Mouse (Mus musculus): Measurements from ENCODE around the gene Senp1.
A peak's percentile ranks its signal among the peaks of the same experiment; 100 is the strongest.

The Senp1 gene

GRCm38 (mm10) chr15:98107230-98107629 is 13.7 kb upstream of the Senp1 start:
- DNase-seq, result peak; percentile 83

- DNase-seq, result no peak
Measured at GRCm38 (mm10) chr15:98106506-98106905, 13.0 kb upstream of the Senp1 start.

DNA sequence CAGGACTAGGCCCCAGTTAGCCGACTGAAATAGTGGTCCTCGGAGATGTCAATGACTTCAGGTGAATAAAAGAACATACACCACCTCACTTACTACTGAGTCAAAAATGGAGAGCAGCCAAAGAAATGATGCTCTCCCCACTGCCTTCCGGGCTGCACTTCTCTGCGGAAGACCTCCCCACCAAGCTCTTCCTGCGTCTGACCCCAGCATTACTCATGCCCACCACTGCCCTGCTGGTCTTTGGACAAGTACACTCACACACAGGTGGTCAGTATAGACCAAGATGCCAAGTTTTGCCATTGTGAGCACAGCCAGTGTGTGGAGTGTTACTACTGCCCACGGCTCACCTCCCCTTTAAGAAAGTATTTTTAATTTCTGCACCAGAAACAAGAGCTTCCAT is 8.9 kb upstream of the Senp1 start:
- no peak for DNase-seq

- no peak for DNase-seq
Measured at GRCm38 (mm10) chr15:98098519-98098918, 5.0 kb upstream of the Senp1 start.

GRCm38 (mm10) chr15:98096957-98097356 is 3.4 kb upstream of the Senp1 start:
- DNase-seq, result no peak

GRCm38 (mm10) chr15:98094905-98095304 is 1.4 kb upstream of the Senp1 start:
- peak; percentile 90 for DNase-seq

DNA sequence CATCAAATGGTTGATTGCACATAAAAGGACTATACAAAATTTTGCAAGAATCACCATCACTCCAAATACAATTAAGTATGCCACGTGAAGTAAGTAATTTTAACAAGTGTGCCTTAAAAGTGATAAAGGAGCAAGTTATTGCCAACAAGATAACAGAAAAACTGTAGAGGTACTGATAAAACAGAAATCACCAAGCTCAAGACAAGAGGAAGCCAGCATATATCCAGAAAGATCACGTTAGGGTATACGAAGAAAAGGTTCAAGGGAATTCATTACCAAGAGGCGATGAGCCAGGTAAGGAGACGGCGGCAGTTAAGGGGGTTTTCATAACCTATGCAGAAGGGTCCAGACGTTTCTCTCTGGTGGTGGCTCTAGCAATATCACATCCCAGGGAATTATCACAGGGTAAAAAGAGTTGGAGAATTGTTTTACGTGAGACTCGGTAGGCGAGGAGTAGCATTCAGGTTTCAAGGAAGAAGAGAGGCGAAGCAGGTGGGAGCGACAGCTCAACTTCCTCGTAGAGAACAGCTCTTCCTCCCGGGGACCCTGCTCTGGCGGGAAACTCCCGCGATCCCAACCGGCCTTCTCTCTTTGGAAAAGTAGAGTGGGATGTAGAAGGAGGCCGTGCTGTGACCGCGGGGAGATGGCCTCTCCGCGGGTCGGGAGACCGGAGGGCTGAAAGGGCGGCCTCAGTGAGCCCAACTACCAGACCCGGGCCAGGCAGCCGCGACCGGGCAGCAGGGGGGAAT is 998 bp downstream of the Senp1 start, which contains the start of gene Pfkm:
Pfkm (plus strand) TSS at position 218 of the 749 bp plus-strand sequence.
- no peak for DNase-seq

GRCm38 (mm10) chr15:98091841-98092240 is 1.7 kb downstream of the Senp1 start:
- DNase-seq, result peak; percentile 12

DNA sequence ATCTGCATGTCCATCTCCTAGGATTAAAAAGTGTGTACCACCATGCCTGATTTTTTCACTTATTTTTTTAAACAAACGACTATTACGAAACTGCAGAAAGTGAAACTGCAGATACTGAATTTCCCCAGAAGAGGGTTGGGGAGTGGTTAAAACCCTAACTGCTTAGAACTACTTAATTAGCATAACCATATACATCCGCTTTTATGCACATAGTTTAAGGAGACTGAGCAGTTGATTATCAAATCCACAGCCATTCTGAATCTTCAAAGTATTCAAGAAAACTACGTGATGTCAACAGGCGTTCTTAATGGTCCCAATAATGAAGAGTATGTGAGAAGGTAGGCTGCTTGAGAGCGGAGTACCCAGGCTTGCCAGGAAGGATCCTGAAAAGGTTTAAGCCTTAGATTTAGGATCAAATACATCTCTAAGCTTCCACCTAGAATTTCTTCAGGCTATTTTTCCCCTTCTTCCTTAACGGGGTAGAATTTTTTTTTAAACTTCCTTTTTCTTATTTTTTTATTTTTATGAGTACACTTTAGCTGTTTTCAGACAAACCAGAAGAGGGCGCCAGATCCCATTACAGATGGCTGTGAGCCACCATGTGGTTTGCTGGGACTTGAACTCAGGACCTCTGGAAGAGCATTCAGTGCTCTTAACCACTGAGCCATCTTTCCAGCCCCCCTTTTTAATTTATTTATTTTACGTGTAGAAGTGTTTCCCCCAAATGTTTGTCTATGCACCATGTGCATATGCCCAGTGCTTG is 3.9 kb downstream of the Senp1 start:
- peak; percentile 79 for DNase-seq

DNA sequence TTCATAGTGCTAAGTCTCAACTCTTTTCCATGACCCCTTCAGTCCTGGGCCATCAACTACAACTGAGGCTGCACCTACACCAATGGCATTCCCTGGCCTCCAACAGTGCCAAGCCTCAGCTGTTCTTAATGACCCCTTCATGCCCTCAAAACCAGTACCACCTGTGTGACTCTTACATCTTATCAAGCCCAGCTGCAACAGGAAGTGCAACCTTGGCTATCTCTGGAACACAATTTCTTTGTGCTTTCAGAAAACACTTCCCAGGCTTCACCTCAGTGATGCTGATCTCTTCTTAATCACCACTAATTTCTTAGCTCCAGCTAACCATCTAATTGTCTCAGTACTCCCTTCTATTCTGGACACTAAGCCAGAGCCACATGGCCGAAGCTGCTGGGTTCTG is 4.7 kb downstream of the Senp1 start:
- DNase-seq, result peak; percentile 86

DNA sequence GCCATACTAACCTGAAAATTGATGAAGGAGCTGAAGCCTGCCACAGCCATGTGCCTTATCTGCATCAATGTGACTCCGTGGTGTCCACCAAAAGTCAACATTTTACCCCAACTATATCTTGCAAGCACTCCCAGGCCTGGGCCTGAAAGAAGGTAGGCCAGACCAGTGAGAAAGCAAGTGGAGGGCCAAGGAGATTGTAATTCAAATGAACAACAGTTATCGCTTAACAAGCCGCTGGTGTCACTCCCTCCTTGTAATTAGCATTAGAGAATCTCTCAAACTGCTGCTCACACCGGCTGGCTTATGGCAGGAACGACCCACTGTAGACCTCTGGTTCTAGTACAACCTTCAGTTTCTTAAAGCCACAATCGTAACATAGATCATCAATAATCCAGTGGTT is 16.6 kb downstream of the Senp1 start:
- peak; percentile 74 for DNase-seq

DNA sequence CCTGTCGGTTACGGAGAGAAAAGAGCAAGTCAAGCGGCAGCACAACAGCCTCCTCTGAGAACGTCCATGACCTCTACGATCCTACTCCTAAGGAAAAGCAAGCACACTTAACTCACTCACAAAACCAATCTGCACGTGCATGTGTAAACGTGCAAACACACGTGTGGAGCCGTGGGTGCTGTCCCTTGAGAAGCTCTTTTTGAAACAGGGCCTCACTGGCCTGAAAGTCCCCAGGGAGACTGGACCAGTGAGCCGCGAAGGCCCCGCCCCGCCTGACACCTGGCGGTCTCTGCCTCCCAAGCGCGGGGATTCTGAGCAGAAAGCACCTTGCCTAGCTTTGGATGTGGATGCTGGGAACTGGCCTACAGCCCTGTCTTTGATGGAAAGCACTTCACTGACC is 18.5 kb downstream of the Senp1 start:
- DNase-seq, result peak; percentile 85

DNA sequence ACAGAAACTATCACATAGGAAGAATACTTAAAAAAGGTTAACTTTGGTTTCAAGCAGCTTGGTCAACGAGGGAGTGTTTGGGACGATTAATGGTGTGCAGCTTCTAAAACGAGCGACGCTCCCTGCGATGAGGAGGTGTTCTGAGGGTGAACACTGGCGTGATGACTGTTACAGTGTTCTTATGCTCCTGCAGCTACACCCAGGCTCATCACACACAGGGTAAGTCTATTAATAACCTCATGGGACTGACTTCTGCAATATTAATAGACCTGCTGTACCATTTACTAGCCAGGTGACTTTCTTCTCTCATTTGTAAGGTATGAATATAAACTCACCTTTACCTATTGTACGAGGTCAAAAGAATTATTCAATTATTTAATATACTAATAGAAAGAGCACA is 19.0 kb downstream of the Senp1 start:
- DNase-seq, result peak; percentile 90

GRCm38 (mm10) chr15:98070376-98070775 is 23.2 kb downstream of the Senp1 start:
- peak; percentile 82 for DNase-seq

DNA sequence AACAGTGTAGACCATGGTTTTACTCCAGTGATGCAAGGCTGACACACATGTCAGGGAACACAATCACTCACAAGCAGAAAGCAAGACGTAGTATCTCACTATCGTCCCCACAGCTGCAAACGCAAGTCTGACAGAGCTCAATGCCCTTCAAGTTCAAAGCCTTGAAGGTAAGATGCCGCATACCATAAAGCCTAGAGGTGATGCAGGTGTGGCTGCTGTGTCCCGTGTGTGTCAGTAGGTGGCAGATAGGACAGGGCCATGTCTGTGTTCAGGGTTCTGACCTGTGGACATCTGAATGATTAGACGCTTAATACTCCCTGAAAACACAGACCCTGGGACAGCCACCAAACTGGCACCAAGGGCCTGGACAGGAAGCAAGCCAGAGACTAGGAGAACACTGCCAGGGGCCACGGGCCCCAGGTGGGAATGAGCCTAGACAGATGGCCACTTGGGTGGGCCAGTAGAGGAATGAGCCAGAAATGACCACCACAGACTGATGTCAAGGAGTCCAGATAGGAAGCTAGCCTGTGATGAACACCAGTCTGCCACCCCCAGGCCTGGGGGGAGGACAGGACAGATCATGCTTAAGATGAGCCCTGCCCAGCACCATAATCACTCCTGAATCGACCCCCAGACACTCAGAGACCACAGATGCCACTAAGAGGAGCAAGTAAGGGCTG is 23.8 kb downstream of the Senp1 start:
- DNase-seq, result peak; percentile 85

DNA sequence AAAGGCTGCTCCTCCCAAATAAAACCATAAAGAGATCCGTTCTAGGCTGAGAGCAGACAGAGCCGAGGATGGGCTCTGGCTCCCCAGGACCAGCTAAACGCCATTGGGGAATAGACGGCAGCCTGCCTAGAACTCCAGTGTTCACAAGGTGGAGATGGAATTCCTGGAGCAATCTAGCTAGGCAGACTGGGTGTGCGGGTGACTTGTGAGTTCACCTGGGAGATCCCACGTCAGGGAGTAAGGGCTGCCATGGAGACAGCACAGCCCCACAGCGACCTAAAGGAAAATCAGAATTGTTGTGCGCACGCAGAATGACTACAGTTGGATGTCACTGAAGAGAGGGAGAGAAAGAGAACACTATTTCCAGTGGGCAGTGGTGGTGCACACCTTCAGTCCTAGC is 25.0 kb downstream of the Senp1 start:
- DNase-seq, result peak; percentile 82

DNA sequence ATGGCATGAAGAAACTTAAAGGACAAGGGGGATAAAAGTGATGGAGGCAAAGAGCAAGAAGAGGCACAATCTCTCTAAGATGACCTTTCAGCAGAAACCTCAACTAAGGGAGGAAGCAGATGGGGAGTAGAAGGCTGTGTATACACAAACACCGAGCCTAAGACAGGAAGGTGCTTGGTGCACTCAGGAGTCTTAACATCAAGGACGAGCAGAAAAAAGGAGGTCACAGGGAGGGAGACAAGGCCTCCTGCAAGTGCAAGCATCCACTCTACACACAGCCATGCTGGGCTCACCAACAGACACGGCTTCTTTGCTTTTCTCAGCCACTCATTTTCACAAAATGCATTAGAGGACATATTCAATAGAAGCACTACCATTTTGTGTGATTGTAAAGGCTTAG is 26.1 kb downstream of the Senp1 start:
- peak; percentile 60 for DNase-seq

DNA sequence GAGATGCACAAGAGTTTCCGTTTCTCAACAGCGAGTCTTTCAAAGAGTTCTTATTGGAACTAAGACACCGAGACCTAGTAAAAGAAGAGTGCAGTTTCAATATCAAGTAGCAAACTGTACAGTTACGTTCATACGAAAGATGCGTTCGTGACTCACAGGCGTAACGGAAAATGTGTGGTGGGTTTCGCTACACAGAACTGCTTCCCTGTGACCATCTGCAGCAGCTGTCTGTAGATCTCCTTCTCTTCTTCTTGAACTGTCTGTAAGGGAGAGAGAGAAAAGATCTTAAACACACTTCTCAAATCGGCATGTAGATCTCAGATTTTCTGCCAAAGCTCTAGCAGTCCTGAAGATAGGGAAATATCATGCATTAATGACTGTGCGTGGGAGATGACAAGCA is 26.9 kb downstream of the Senp1 start:
- peak; percentile 55 for DNase-seq

- peak; percentile 50 for DNase-seq
Measured at GRCm38 (mm10) chr15:98065881-98066280, 27.7 kb downstream of the Senp1 start.

- DNase-seq, result peak; percentile 73
Measured at GRCm38 (mm10) chr15:98055246-98055645, 38.3 kb downstream of the Senp1 start.

DNA sequence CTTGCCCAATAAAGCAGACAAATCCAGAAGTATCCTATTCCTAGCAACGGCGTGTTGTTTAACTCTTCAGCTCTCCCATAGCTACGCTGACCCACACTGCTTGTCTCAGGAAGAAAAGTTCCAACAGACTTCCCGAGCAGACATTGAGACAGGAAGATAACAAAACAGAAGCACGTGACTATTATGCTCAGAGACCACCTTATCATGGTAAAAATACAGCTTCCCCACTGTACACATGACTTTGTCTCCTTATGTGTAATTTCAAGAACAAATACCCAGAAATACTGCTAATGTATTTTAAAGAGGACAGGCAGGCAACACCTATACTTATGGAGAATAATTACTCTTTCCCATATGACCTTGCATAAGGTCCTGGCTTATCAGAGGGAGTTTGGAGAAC is 41.9 kb downstream of the Senp1 start:
- peak; percentile 54 for DNase-seq

- peak; percentile 56 for DNase-seq
Measured at GRCm38 (mm10) chr15:98048918-98049700, 44.4 kb downstream of the Senp1 start.

DNA sequence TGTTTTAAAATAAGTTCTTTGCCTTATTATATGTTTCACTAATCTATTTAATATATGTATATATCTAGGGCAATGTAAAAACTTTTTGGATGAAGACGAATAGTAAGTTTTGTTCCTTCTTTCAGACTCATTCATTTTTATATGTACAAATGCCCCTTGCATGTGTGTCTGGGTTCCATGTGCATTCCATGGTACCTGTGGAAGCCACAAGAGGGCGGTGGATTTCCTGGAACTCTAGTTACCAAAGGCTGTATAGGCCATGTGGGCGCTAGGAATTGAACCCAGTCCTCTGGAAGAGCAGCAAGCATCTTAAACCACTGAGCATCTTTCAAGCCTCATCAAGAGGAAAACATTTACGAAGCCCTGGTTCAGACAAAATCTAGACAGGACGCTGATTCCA is 49.2 kb downstream of the Senp1 start:
- peak; percentile 33 for DNase-seq
